Mouse (Mus musculus) ES-E14 (cell line): Measurements from ENCODE around the gene Sytl3.
"Not testable (repeated sequence)": the region's sequence is repeated elsewhere in the genome, so short reads cannot be mapped to it uniquely, and the experiment has no call there.

ENCODE experiments used
- CHD2 ChIP-seq: IDR thresholded peaks from 2 replicates; pipeline ENCODE4 v1.6.1; 2014; ENCODE audit warnings: mild to moderate bottlenecking, low read depth, low read length, inconsistent platforms
- HCFC1 ChIP-seq: IDR thresholded peaks from 2 replicates; pipeline ENCODE4 v1.6.1; 2012; ENCODE audit warnings: low read length, inconsistent platforms, borderline replicate concordance; ENCODE audit not compliant: insufficient read depth
- MAFK ChIP-seq: IDR thresholded peaks from 2 replicates; pipeline ENCODE4 v1.6.1; 2014; ENCODE audit warnings: mild to moderate bottlenecking, low read depth, low read length, inconsistent platforms; ENCODE audit not compliant: insufficient read depth
- ZC3H11A ChIP-seq: IDR thresholded peaks from 2 replicates; pipeline ENCODE4 v1.6.1; 2012; ENCODE audit warnings: low read depth, mild to moderate bottlenecking, inconsistent platforms, low read length, borderline replicate concordance
- ZNF384 ChIP-seq: IDR thresholded peaks from 2 replicates; pipeline ENCODE4 v1.6.1; 2012; ENCODE audit warnings: low read depth, low read length, inconsistent platforms

DNA sequence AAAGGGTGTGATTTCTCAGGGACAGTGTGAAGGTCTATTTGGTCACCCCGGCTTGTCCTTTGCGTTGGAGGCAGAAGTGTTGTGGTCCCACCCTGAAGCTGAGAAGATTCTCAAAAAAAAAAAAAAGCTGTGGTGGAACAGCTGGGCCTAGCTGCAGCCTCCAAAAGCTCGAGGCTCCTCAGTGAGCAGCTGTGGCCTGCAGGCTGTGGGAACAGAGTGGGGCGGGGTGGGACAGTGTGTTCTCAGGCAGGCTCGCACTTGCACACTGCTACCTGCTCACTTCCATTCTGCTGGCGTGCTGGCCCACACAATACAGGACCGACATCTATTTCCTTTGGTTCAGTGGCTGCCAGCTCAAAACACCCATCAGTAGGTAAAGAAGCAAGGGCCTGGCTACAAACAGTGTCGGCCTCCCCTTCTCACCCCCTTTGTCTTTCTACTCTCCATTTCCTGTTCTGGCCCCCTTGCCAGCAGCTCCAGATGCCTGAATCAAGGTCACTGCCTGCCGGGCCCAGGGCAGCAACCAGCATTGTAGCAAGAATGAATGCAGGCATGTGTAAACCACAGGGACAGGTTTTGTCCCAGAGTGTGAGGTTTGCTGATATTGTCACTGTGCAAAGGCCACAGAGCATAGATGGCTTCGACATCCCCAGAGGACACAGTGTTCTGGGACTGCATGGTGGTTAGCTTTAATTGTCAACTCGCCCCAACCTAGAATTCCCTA, 2.4 kb downstream of the Sytl3 start:
- TF ChIP-seq MAFK, HCFC1, CHD2, ZNF384, ZC3H11A: not testable (repeated sequence)
